Mouse (Mus musculus) NIH3T3 (cell line): ENCODE measurements around the gene Abcg4.
"Not testable (repeated sequence)": the region's sequence is repeated elsewhere in the genome, so short reads cannot be mapped to it uniquely, and the experiment has no call there.

Source experiments
- DNase-seq: peaks from one replicate; pipeline ENCODE4 v3.0.0-alpha.2; 2012; ENCODE audit warnings: low read depth

Abcg4 gene

GRCm38 (mm10) chr9:44319887-44320798 lies 31.7 kb upstream of the Abcg4 start, which contains the start of gene C2cd2l:
Gene C2cd2l (minus strand): TSS chr9:44320285.
- peak; percentile 97 for DNase-seq

GRCm38 (mm10) chr9:44319105-44319886 lies 30.9 kb upstream of the Abcg4 start:
- peak; percentile 19 for DNase-seq

GRCm38 (mm10) chr9:44318826-44319095 lies 30.3 kb upstream of the Abcg4 start:
- no peak for DNase-seq

- no peak for DNase-seq
Observed at GRCm38 (mm10) chr9:44318076-44318825, 29.8 kb upstream of the Abcg4 start.

GRCm38 (mm10) chr9:44317452-44317851 lies 29.0 kb upstream of the Abcg4 start:
- no peak for DNase-seq

- no peak for DNase-seq
Observed at GRCm38 (mm10) chr9:44314910-44315309, 26.5 kb upstream of the Abcg4 start.

GRCm38 (mm10) chr9:44314257-44314547 lies 25.8 kb upstream of the Abcg4 start:
- no peak for DNase-seq

- no peak for DNase-seq
Observed at GRCm38 (mm10) chr9:44313476-44314256, 25.3 kb upstream of the Abcg4 start.

- no peak for DNase-seq
Observed at GRCm38 (mm10) chr9:44311136-44312134, 23.0 kb upstream of the Abcg4 start.

- no peak for DNase-seq
Observed at GRCm38 (mm10) chr9:44310750-44311135, 22.3 kb upstream of the Abcg4 start.

GRCm38 (mm10) chr9:44309756-44310155 lies 21.3 kb upstream of the Abcg4 start:
- DNase-seq: no peak

- DNase-seq: no peak
Observed at GRCm38 (mm10) chr9:44307248-44307647, 18.8 kb upstream of the Abcg4 start.

- no peak for DNase-seq
Observed at GRCm38 (mm10) chr9:44306532-44306931, 18.1 kb upstream of the Abcg4 start.

- DNase-seq: peak; percentile 98
Observed at GRCm38 (mm10) chr9:44305466-44306079, 17.2 kb upstream of the Abcg4 start, which contains the start of gene Hinfp. Gene Hinfp (minus strand): TSS chr9:44305671.

- not testable (repeated sequence) for DNase-seq
Observed at GRCm38 (mm10) chr9:44300001-44300400, 11.6 kb upstream of the Abcg4 start.

- peak; percentile 53 for DNase-seq
Observed at GRCm38 (mm10) chr9:44292490-44292889, 4.1 kb upstream of the Abcg4 start.

- no peak for DNase-seq
Observed at GRCm38 (mm10) chr9:44288959-44289291, 510 bp upstream of the Abcg4 start.

GRCm38 (mm10) chr9:44287401-44288075 lies 877 bp downstream of the Abcg4 start:
- no peak for DNase-seq

GRCm38 (mm10) chr9:44287003-44287400 lies 1.4 kb downstream of the Abcg4 start:
- no peak for DNase-seq
